Mouse (Mus musculus) E14TG2a.4 (cell line): ENCODE data around the gene Slc22a3.

Source experiments
- CTCF ChIP-seq: conservative IDR thresholded peaks from 2 replicates; pipeline ENCODE4 v1.5.1; 2014; ENCODE audit warnings: low read length
- NANOG ChIP-seq: IDR thresholded peaks from 2 replicates; pipeline ENCODE4 v1.6.1; 2014; ENCODE audit warnings: borderline replicate concordance, low read length, mixed read lengths
- POU5F1 ChIP-seq: IDR thresholded peaks from 2 replicates; pipeline ENCODE4 v1.6.1; 2014; ENCODE audit warnings: low read length, borderline replicate concordance

DNA sequence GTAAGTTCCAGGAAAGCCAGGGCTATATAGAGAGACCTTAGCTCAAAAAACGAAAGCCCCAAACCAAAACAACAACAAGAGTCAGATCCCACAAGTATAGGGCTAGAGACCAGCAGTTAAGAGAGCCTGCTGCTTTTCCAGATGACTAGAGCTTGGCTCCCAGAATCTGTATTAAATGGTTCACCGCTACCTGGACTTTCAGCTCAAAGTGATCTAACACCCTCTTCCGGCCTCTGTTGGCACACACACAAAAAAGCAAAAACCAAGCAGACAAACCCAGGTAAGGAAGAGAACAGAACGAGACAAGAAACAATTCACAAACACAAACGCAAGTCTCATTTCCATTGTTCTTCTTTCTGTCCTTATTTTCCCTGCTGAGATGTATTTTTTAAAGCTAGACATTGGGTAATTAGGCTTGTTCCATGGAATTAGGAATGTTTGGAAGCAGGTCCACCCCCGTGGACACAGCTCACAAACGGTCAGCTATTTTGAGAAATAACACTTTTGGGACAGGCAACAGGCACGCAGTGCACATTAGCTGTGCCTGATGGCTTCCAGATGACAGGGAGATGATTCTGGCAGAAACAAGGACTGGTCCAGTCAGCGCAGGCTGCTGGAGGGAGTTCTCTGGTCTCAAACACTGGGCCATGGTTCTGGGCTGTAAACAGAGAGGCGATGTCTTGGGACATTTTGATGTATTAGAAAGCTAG, 95.2 kb downstream of the Slc22a3 start:
- TF ChIP-seq CTCF (no peak), POU5F1 (no peak), NANOG (no peak)
